In the genomic region with DNA sequence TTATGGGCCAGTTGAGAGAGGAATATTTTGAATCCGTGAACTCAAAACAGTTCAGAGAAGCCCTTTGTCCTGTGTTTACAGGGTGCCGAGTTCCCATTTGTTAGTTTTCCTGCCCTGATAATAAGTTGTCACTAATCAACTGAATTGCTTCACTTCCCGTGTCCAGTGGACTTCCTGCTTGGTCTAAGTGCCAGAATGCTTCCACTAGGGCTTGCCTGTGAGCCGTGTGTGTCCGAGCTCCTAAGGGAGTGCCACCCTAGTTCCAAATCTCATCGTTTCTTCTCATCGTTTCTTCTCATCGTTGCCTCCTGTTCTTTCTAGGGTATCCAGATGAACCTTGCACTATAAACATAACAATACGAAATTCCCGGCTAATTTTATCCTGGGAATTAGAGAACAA, we compare ENCODE assay signal across 11 mouse cellular contexts. TPM values are rescaled to one million over a fixed set of nuclear protein-coding genes. Genes with fewer than 3 reads are reported as not detected.
A peak's percentile ranks its signal among the peaks of the same experiment; 100 is the strongest.
DNase-seq lines count a peak whose midpoint lies in the region; ATAC-seq and TF ChIP-seq lines count a peak whose summit lies in the region.
"Had no signal": no experiment of that assay in that cellular context is flagged by ENCODE, and none has a peak within 500 bp of the region (broad histone marks: within the 10 kb centered on the region; RNA-seq: fewer than 3 reads in every experiment).

No protein-coding gene starts in this region.

- H3K9ac ChIP-seq in midbrain, postnatal 0 days (replicated peaks; ENCODE audit: low read length, poor library complexity, severe bottlenecking) = no peak overlapping the region
- no peak overlapping the region for H3K9ac ChIP-seq in midbrain, embryonic 13.5 days (replicated peaks)
- H3K9ac ChIP-seq in intestine, postnatal 0 days (ENCODE audit: low read depth, low read length) = no peak overlapping the region
- H3K9ac ChIP-seq in liver, embryonic 16.5 days (ENCODE audit: low read depth, low read length) = no peak overlapping the region

- 0 out of 2 replicates have a peak, but pooled peaks cover 19% of the 10 kb centered on the region for H3K36me3 ChIP-seq in midbrain, postnatal 0 days (ENCODE audit: insufficient read depth, low read length)
- peaks cover 27% of the 10 kb centered on the region for H3K36me3 ChIP-seq in midbrain, embryonic 13.5 days
- peaks cover 28% of the 10 kb centered on the region for H3K36me3 ChIP-seq in intestine, postnatal 0 days (ENCODE audit: control insufficient read depth, insufficient read depth)
- peaks cover 58% of the 10 kb centered on the region for H3K36me3 ChIP-seq in liver, embryonic 16.5 days (ENCODE audit: control insufficient read depth, insufficient read depth)

- H3K27me3 ChIP-seq in midbrain, postnatal 0 days (ENCODE audit: insufficient read depth, low read length) = no peaks in the 10 kb centered on the region
- H3K27me3 ChIP-seq in midbrain, embryonic 13.5 days = no peaks in the 10 kb centered on the region
- no peaks in the 10 kb centered on the region for H3K27me3 ChIP-seq in intestine, postnatal 0 days (replicated peaks; ENCODE audit: control insufficient read depth, insufficient read depth, low read length)
- H3K27me3 ChIP-seq in liver, embryonic 16.5 days (ENCODE audit: control insufficient read depth, insufficient read depth, low read depth, low read length) = no peaks in the 10 kb centered on the region

- 52% methylated on average over 10 of the region's 10 CpGs for WGBS in midbrain, postnatal 0 days
- WGBS in midbrain, embryonic 13.5 days = 60% methylated on average over 10 of the region's 10 CpGs
- 31% methylated on average over 10 of the region's 10 CpGs for WGBS in intestine, postnatal 0 days
- WGBS in liver, embryonic 16.5 days (ENCODE audit: insufficient replicate concordance) = 55% methylated on average over 10 of the region's 10 CpGs

- no peak for TF ChIP-seq CTCF in midbrain, postnatal 0 days (IDR thresholded peaks at IDR 0.05)
- 0 out of 2 replicates have a peak, but pooled peaks have one; percentile 34 for TF ChIP-seq CTCF in intestine, postnatal 0 days (IDR thresholded peaks at IDR 0.05; ENCODE audit: low read depth)

- no peak overlapping the region for H3K27ac ChIP-seq in midbrain, postnatal 0 days (ENCODE audit: low read depth, low read length)
- no peak overlapping the region for H3K27ac ChIP-seq in midbrain, embryonic 13.5 days
- H3K27ac ChIP-seq in intestine, postnatal 0 days (ENCODE audit: low read depth, low read length) = peak overlapping the region; percentile 62; the same call in 1 of the 2 replicates
- H3K27ac ChIP-seq in liver, embryonic 16.5 days (ENCODE audit: low read length) = peak overlapping the region; percentile 36

- no peaks in the 10 kb centered on the region for H3K9me3 ChIP-seq in midbrain, postnatal 0 days (ENCODE audit: low read length)
- H3K9me3 ChIP-seq in midbrain, embryonic 13.5 days = no peaks in the 10 kb centered on the region
- H3K9me3 ChIP-seq in intestine, postnatal 0 days (ENCODE audit: control insufficient read depth) = 0 out of 2 replicates have a peak, but pooled peaks cover 5% of the 10 kb centered on the region
- 0 out of 2 replicates have a peak, but pooled peaks cover 3% of the 10 kb centered on the region for H3K9me3 ChIP-seq in liver, embryonic 16.5 days (replicated peaks; ENCODE audit: control insufficient read depth, low read length)

- peak; percentile 6 for DNase-seq in midbrain, postnatal 0 days (ENCODE audit: low spot score)
- DNase-seq in adipocyte (ENCODE audit: low spot score) = no peak
- DNase-seq in ovary, postnatal 10 days (ENCODE audit: low spot score) = no peak
- no peak for DNase-seq in left cerebral cortex, postnatal 10 days (ENCODE audit: extremely low spot score in 1 of 2, low spot score in 2 of 2)
- DNase-seq in thymus, postnatal 0 days (ENCODE audit: low spot score) = no peak
- DNase-seq: right cerebral cortex, postnatal 4 days had no signal

- H3K4me3 ChIP-seq in midbrain, postnatal 0 days (ENCODE audit: low read depth, low read length) = no peak overlapping the region
- no peak overlapping the region for H3K4me3 ChIP-seq in midbrain, embryonic 13.5 days (replicated peaks)
- H3K4me3 ChIP-seq in intestine, postnatal 0 days (ENCODE audit: low read depth, low read length) = no peak overlapping the region
- no peak overlapping the region for H3K4me3 ChIP-seq in liver, embryonic 16.5 days (ENCODE audit: low read depth, low read length)

- H3K4me1 ChIP-seq in midbrain, postnatal 0 days (ENCODE audit: insufficient read depth, low read length) = no peaks in the 10 kb centered on the region
- no peaks in the 10 kb centered on the region for H3K4me1 ChIP-seq in midbrain, embryonic 13.5 days (replicated peaks)
- no peaks in the 10 kb centered on the region for H3K4me1 ChIP-seq in intestine, postnatal 0 days (replicated peaks; ENCODE audit: control insufficient read depth, insufficient read depth, low read length)
- H3K4me1 ChIP-seq in liver, embryonic 16.5 days (ENCODE audit: control insufficient read depth, low read depth, low read length) = peaks cover 15% of the 10 kb centered on the region

- H3K4me2 ChIP-seq in midbrain, postnatal 0 days (ENCODE audit: low read depth, low read length, poor library complexity, severe bottlenecking) = no peak overlapping the region
- no peak overlapping the region for H3K4me2 ChIP-seq in midbrain, embryonic 13.5 days (replicated peaks)
- peak overlapping the region; percentile 30; the same call in 1 of the 2 replicates for H3K4me2 ChIP-seq in intestine, postnatal 0 days (replicated peaks; ENCODE audit: low read depth)
- H3K4me2 ChIP-seq in liver, embryonic 16.5 days (ENCODE audit: low read depth, low read length) = no peak overlapping the region

- no peak for ATAC-seq in midbrain, postnatal 0 days (ENCODE audit: low FRiP score)
- ATAC-seq in midbrain, embryonic 13.5 days = no peak
- ATAC-seq in intestine, postnatal 0 days = no peak
- ATAC-seq in liver, embryonic 16.5 days (ENCODE audit: low read depth) = peak; percentile 72

- intact Hi-C loops in left cerebral cortex, postnatal 10 days (cut with DNase I) = no loop called here

RNA-seq across cellular contexts. Expression of a gene that starts 5.9 kb away (rescaled TPM):
- not detected in 2 replicates for total RNA-seq in midbrain, postnatal 0 days (2014; rRNA removed)
- not detected in 2 replicates for polyA plus RNA-seq in midbrain, postnatal 0 days (2015; fragmentation: Nextera tagmentation; extraction: Ambion mirVana)
- not detected in 2 replicates for polyA plus RNA-seq in midbrain, embryonic 13.5 days (2015; fragmentation: Nextera tagmentation; extraction: Ambion mirVana)
- not detected in 2 replicates for polyA plus RNA-seq in intestine, postnatal 0 days (2015; fragmentation: Nextera tagmentation; extraction: Ambion mirVana)
- not detected in 2 replicates for polyA plus RNA-seq in liver, embryonic 16.5 days (2015; fragmentation: Nextera tagmentation; extraction: Ambion mirVana)
- not detected for total RNA-seq in left cerebral cortex, postnatal 10 days (2021)
- polyA plus RNA-seq in thymus, postnatal 0 days (2015; fragmentation: Nextera tagmentation; extraction: Ambion mirVana) = not detected in 2 replicates
- total RNA-seq: hematopoietic stem cell, adult 5-6 weeks had no signal
- polyA plus RNA-seq: embryonic facial prominence, embryonic 11.5 days had no signal

RNA-seq across cellular contexts. Expression of a gene that starts 13.0 kb away (rescaled TPM):
- 32.2 and 33.5 TPM in 2 replicates for total RNA-seq in midbrain, postnatal 0 days (2014; rRNA removed)
- 40.1 and 47.5 TPM in 2 replicates for polyA plus RNA-seq in midbrain, postnatal 0 days (2015; fragmentation: Nextera tagmentation; extraction: Ambion mirVana)
- polyA plus RNA-seq in midbrain, embryonic 13.5 days (2015; fragmentation: Nextera tagmentation; extraction: Ambion mirVana) = 28.3 and 31.6 TPM in 2 replicates
- 68.4 and 75.5 TPM in 2 replicates for polyA plus RNA-seq in intestine, postnatal 0 days (2015; fragmentation: Nextera tagmentation; extraction: Ambion mirVana)
- polyA plus RNA-seq in liver, embryonic 16.5 days (2015; fragmentation: Nextera tagmentation; extraction: Ambion mirVana) = 92.9 and 95.8 TPM in 2 replicates
- total RNA-seq in left cerebral cortex, postnatal 10 days (2021) = 10 to 100 TPM; 20.9 to 22.0 TPM
- 70.7 and 73.4 TPM in 2 replicates for polyA plus RNA-seq in thymus, postnatal 0 days (2015; fragmentation: Nextera tagmentation; extraction: Ambion mirVana)

RNA-seq across cellular contexts. Expression of a gene that starts 20.3 kb away (rescaled TPM):
- total RNA-seq in midbrain, postnatal 0 days (2014; rRNA removed) = 5.5 and 7.5 TPM in 2 replicates
- polyA plus RNA-seq in midbrain, postnatal 0 days (2015; fragmentation: Nextera tagmentation; extraction: Ambion mirVana) = 10.5 and 12.8 TPM in 2 replicates
- polyA plus RNA-seq in midbrain, embryonic 13.5 days (2015; fragmentation: Nextera tagmentation; extraction: Ambion mirVana) = 7.1 and 7.6 TPM in 2 replicates
- polyA plus RNA-seq in intestine, postnatal 0 days (2015; fragmentation: Nextera tagmentation; extraction: Ambion mirVana) = 123 and 124 TPM in 2 replicates
- 32.3 and 33.6 TPM in 2 replicates for polyA plus RNA-seq in liver, embryonic 16.5 days (2015; fragmentation: Nextera tagmentation; extraction: Ambion mirVana)
- 1 to 10 TPM; 7.9 to 8.9 TPM for total RNA-seq in left cerebral cortex, postnatal 10 days (2021)
- polyA plus RNA-seq in thymus, postnatal 0 days (2015; fragmentation: Nextera tagmentation; extraction: Ambion mirVana) = 42.7 and 44.1 TPM in 2 replicates

Comparison
In these comparisons a context has a peak if more than half of its experiments do, and no peak if none do; other contexts are left out.
1. H3K27ac ChIP-seq: peak in intestine, postnatal 0 days (single experiment) and liver, embryonic 16.5 days (single experiment); none in midbrain, postnatal 0 days (single experiment) and midbrain, embryonic 13.5 days (single experiment).